Mouse (Mus musculus) frontal cortex, postnatal 36 days (tissue): ENCODE measurements around the gene Acr.
A peak's percentile ranks its signal among the peaks of the same experiment; 100 is the strongest.

Source experiments
- DNase-seq, 2 experiments: peaks; one replicate each; pipeline ENCODE4 v3.0.0; 2022; ENCODE audit warnings: low spot score in 2 of 2

Acr gene

DNA sequence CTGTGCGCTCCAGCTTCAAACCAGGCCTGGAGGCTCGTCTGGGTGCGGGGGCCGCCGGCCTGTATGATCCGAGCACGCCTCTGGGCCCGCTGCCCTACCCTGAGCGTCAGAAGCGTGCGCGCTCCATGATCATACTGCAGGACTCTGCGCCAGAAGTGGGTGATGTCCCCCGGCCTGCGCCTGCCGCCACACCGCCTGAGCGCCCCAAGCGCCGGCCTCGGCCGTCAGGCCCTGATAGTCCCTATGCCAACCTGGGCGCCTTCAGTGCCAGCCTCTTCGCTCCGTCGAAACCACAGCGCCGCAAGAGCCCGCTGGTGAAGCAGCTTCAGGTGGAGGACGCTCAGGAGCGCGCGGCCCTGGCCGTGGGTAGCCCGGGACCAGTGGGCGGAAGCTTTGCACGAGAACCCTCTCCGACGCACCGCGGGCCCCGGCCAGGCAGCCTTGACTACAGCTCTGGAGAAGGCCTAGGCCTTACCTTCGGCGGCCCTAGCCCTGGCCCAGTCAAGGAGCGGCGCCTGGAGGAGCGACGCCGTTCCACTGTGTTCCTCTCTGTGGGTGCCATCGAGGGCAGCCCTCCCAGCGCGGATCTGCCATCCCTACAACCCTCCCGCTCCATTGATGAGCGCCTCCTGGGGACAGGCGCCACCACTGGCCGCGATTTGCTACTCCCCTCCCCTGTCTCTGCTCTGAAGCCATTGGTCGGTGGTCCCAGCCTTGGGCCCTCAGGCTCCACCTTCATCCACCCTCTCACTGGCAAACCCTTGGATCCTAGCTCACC is 20.1 kb upstream of the Acr start:
- DNase-seq, result no peak

DNA sequence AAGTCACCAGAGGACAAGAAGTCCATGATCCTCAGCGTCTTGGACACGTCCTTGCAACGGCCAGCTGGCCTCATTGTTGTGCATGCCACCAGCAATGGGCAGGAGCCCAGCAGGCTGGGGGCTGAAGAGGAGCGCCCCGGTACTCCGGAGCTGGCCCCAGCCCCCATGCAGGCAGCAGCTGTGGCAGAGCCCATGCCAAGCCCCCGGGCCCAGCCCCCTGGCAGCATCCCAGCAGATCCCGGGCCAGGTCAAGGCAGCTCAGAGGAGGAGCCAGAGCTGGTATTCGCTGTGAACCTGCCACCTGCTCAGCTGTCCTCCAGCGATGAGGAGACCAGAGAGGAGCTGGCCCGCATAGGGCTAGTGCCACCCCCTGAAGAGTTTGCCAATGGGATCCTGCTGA is 19.3 kb upstream of the Acr start:
- no peak for DNase-seq

DNA sequence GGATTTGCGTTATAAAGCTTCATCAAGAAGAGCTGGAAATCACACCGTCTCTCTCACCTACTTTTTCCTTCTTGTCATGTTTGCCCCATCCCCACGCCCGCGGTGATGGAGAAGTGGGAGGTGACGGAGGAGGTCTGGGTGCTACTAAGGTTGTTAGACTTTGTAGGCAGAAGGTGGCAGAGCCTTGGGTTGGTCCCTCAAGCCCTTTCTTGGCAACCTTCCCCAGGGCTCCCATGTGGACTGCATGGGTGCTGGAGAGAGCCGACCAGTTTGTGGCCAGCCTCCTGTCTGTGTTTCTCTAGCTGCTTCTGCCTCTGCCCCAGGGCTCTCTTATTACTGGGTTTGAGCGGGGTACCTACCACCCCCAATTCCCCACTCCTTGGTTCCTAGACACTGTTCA is 17.6 kb upstream of the Acr start:
- DNase-seq, result no peak

DNA sequence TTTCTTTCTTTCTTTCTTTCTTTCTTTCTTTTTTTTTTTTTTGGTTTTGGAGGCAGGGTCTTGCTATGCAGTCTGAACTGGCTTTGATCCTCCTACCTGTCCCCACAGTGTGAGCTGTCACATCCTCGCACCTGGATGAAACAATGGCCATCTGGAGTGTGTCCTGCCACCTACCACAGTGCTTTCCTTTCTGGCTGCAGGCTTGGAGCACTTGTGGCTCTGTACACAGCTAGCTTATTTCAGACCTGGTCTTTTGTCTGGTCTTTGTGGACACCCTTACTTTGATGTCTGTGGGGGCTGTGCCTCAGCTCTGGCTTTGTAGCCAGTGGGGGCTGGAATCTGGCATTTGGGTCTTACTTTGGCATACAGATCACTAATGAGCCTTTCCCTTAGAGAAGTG is 16.4 kb upstream of the Acr start:
- no peak for DNase-seq

DNA sequence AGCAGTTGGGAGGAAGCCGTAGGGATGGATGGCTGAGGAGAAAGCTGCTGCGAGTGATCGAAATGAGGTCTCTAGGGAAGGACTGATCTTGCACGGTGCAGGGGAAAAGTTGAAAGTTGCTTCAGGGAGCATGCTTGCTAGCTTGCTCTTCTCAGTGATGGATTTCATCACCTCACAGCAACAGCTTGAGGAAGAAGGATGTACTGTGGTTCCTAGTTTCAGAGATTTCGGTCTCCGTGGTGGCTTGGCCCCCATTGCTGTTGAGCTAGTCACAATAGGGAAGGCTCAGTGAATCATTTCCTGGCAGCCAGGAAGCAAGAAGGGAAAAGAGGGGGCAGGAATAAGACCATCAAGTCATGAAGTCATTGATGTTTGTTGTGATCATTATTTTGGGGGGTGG is 12.5 kb upstream of the Acr start:
- no peak for DNase-seq

DNA sequence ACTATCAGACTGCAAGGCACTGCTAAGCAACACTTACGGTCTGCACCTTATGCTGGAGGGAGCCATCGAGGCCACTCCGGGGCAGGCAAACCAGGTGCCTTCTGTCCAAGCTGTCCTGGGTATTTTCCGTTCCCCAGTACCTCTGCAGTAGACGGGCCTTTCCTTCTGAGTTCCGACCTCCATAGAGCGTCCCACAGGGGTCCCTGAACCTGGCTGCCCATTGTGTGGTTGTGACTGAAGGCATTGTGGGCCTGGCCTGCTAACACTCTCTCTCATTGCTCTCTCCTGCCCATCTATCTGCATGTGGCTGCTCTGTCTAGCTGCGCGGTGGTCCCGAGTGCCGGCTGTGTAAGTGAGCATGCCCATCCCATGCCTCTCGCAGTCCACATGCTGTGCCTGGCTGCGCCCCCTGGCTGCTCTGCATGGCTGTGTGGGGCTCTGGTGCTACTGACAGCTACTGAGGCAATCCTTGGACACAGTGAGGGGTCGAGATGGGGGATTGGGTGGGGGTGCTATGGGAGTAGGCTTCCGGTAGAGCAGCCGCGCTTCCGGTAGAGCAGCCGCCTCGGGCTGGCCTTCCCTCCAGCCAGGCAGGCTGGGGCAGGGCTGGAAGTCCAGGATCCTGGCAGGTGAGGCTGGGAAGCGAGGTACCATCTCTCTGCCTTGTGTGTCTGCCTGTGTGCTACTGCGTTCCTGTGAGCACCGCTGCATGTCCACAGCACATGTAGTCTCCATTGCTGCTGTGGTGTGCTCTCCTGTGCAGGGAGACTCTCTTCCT is 11.5 kb upstream of the Acr start:
- no peak for DNase-seq

DNA sequence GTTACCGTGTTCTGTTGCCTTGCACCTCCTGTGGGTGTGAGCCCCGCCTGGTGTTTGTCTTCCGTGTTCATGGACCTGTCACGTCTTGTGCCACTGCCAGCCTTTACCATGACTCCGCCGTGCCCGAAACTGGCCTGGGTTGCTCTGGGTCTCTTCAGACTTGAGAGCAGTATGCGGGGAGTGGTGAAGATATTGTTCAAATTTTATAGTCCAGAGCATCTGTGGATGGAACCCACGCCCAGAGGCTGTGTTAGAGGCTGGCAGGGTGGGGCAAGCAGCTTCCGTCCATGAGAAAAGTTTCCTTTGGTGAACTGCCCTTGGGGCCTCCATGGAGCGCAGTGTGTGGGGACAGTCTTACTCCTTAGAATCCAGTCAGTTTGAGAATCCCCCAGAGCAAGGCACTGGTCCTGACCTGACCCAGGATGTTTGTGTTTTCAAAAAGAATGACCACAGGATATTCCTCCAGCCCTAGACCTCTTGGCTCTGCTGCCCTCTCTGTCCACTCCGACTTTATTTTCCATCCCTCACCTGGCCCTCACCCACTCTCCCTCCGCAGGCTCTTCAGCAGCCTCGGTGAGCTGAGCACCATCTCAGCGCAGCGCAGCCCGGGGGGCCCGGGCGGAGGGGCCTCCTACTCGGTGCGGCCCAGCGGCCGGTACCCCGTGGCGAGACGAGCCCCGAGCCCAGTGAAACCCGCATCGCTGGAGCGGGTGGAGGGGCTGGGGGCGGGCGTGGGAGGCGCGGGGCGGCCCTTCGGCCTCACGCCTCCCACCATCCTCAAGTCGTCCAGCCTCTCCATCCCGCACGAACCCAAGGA is 10.7 kb upstream of the Acr start:
- DNase-seq, result no peak

DNA sequence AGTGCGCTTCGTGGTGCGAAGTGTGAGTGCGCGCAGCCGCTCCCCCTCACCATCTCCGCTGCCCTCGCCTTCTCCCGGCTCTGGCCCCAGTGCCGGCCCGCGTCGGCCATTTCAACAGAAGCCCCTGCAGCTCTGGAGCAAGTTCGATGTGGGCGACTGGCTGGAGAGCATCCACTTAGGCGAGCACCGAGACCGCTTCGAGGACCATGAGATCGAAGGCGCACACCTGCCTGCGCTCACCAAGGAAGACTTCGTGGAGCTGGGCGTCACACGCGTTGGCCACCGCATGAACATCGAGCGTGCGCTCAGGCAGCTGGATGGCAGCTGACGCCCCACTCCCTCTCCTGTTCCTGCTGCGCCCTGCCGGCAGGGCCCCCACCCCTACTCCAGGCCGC is 10.1 kb upstream of the Acr start:
- DNase-seq, result no peak

DNA sequence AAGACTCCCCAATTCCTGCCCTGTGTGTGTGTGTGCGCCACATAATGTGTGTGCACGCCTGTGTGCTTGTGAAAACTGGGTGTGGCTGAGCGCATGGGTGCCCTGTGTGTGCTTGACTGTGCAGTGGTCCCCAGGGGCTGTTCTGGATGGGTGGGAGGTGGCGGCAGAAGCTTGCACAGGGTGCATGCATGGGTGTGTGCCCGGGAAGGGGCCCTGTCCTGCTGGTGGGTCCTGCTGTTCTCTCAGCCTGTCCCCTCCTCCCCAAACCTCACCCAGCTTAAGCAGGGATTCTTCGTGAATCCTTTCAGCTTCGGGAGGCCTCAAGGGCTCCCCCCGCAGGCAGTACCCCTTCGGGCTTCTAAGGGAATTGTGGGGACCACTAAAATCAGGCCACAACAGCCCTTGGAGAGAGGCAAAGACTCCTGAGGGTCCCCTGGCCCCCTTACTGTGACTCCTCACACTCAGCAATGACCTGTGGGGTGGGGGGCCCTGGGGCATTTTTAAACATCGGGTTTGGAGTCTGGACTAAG is 8.9 kb upstream of the Acr start:
- DNase-seq, result no peak

DNA sequence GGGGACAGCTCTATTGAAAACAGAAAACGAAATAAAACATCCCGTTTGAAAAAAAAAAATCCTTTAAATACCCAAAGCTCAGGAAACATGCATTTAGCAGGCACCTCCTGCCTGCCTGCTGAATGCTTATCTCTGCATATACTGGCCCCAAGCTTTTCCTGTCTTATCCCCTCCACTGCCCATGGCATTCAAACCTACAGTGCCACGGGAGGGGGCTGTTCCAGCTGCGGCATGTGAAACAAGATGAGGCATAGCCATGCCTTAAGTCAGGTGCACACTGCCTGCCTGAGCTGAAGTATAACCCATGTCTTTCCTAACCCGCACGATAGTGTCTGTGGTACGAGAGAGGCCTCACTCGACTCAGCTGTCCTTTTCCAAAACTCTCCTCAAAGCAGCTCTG is 4.0 kb downstream of the Acr start:
- no peak for DNase-seq

DNA sequence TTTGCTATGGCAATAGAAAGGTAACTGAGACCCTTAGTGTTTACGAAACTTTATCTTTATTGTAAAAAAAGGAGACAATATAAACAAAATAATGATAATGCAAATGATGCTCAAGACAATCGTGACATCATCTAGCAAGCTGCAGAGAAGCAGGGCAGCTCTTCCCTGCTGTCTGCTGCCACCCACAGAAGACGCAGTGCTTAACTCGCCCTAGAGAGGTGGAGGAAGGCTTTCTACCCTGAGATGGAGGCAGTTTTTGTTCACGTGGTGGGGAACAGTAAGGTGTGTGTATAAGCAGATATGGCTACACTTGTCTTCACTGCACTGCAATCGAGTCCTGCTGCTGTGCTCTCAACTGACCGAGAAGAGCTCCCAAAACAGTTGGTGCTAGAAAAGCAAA is 14.4 kb downstream of the Acr start:
- DNase-seq, result no peak

DNA sequence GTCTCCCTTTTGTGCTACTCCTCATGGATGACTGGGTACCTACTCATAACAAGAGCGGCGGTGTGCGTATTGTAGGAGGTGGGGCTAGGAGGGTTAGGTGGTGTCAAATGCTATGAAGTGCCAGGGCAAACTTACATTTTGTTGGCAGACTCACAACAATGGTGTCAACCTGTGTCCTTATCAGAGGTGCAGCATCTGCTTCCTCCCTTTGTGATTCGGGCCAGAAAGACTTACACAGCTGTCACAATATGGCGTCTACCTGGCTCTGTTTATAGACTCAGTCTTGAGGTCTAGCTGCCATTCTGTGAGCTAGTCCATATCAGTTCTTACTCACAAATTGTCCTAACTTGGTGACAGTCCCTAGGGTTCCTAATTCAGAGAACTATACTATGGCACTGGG is 17.0 kb downstream of the Acr start:
- DNase-seq, result no peak

DNA sequence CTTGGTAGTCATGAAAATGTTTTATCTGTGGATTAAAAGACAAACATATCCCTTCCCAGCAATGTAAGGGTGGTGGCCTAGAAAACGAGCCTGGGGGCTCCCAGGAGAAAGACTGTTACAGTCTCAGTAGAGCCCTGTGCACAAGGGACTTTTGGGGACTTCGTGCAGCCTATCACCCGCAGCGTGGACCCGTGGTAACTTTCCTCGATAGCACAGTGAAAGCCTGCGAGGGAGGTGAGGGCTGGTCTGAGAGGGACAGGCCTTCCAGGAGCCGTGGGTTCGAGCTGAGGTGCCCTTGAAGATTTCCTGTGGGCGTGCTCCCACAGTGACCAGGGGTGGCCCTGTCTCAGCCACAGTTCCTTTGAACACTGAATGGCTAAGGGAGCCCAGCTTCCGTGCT is 17.5 kb downstream of the Acr start:
- no peak for DNase-seq

DNA sequence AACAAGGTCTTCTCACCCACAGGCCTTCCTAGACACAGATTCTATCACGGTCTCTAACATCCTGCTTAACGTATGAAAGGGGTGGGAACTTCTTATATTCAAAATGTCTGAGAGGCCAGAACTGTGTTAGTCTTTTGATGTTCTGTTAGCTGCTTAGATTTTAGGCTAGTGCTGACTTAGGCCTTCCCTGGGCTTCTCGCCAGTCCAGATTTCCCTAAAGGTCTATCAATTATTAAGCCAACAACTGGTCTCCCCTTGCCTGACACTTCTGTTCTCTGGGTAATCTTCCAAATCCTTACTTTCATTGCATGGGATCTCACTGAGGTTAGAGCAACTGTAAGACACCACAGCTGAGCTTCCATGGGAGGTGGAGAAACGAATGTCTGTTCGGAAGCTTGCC is 21.0 kb downstream of the Acr start:
- no peak for DNase-seq

DNA sequence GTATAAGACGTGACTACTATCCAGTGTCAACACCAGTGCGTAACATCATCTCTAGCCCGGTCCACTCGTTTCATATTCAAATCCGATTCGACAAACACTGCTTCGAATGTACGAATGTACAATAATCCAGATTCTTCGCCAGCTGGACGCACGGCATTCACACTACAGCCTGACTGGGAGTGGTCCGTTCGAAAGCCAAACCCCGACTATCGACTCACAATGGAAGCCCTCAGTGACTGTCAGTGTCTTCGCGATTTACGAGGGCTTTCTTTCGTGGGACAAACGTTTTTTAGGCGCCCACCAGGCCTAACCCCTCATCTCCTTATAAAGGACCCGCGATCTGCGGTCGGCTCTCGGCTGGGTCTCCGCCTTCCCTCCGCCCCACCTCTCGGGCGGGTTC is 23.2 kb downstream of the Acr start:
- peak in 1 of 2 experiments; percentile 39 for DNase-seq

DNA sequence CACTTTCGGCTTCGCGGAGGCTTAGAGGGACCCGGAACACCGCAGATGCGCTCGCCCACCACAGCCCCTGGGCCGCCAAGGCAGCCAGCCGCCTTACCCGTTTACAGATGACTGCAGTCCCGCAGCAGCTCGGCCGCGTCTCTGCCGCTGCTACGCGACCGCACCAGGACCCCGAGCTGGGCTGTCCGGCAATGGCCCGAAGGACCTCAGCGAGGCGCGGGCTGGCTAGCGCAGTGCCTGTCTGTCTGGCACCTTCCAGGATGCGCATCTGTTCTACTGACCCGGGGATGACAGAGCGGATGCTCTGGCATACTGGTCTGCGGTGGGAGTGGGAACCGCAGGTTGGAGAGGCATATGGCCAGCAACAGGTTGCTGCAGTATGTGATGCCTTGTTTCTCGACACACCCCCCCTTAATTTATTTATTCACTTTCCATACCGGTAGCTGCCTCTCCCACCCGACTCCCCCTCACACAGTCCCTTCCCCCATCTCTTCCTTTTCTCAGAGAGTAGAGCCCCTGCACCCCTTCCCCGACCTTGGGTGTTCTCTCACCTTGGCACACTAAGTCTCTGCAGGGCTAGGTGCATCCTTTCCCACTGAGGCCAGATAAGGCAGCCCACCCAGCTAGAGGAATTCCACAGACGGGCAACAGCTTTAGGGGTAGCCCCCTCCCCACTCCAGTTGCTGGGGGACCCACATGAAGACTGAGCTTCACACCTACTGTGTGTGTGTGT is 23.8 kb downstream of the Acr start, which contains the start of gene Rabl2:
Rabl2 (minus strand) TSS at position 201 of the 733 bp plus-strand sequence.
- DNase-seq, result peak; percentile 82 to 87

DNA sequence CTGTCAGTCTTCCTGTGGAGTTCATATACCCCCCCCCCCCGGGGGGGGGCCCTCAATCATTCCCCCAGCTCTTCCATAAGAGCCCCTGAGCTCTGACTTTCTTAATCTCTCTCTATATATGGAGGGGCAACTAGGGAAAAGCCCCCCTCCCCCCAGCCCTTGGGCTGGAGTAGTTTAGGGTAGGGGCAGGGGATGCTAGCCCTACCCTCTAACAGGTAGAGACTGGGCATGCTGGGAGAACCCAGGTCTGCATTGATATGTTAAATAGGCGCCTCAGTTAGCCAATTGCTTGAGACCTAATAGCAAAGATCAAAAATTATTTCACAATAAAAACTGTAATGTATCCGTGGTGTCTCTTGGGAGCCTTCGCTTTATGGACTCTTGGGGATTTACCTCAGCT is 24.4 kb downstream of the Acr start:
- no peak for DNase-seq

DNA sequence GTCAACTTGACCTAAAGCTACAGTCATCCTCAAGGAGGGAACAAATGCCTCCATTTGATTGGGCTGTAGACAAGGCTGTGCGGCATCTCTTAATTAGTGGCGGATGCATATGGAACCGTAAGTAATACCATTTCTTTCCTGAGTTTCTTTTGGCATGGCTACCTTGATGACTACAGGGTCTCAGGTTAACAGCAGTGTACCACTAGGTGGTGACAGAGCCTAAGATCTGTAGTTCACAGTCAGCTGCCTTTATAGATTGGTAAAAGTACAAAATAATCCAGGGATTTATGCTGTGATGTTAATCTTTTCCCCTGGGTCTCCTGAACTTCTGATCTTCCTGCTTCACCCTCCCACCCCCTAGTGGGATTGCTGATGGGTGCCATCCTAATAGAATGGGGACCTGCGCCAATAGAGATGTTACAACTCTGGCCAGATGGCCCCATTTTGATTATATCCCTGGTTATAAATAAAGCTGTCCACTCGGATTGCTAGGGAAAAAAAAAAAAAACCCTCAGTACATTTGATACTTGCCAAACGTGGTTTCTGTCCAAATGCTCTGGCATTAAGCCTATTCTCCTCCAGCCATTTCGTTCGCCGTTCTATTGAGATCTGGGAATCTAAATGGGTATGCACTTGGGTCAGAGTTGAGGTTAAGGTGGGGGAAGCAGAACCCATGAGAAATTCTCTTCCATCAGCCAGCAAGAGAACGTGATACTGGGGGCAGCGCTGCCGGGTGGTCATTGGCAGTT is 37.9 kb downstream of the Acr start:
- DNase-seq, result no peak

DNA sequence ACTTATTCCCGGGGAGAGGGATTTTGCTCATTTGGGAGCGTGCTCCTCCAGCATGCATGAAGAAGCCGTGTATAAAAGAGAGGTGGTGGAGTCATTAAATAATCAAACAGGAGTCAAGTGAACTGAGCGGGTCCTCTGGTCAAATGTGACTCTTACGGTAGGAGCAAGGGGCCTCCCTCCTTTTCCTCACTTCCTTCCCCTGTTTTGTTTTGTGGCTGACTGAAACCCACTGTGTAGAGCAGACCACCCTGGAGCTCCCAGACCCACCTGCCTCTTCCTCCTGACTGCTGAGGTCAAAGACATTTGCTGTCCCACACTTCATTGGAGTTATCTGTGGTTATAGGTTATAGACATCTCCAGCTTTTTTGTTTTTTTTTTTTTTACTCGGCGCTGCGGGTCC is 39.4 kb downstream of the Acr start:
- DNase-seq, result no peak

DNA sequence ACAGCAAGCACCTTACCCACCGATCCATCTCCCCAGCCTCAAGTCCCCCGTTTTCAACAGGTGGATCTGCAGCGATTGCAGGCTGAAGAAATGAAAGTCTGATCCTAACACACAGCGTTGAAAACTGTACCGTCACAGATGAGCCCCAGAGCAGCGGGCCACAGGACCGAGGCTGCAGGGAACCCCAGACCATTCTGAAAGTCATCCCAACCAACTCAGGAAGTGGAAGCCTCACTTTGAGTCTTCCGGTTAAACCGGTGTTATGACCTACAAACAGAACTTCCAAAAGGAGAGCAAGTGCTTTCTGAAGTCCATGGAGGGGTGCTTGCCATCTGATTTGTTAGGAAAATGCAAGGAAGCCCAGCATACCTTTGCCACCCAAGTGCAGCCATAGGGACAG is 39.8 kb downstream of the Acr start:
- DNase-seq, result no peak
